28 mouse cellular contexts compared by ENCODE assay signal in genomic region chr10:29590187-29590586, GRCm38 (mm10). TPM values are rescaled to one million over a fixed set of nuclear protein-coding genes. Genes with fewer than 3 reads are reported as not detected.
"Had no signal": no experiment of that assay in that cellular context is flagged by ENCODE, and none has a peak within 500 bp of the region (broad histone marks: within the 10 kb centered on the region; RNA-seq: fewer than 3 reads in every experiment).

No protein-coding gene starts in this region.

- H3K9ac ChIP-seq: heart, embryonic 12.5 days; hindbrain, embryonic 12.5 days; hindbrain, embryonic 15.5 days; kidney, embryonic 15.5 days; limb, embryonic 13.5 days; limb, embryonic 15.5 days; liver, embryonic 12.5 days; liver, embryonic 14.5 days had no signal

- H3K36me3 ChIP-seq: heart, embryonic 10.5 days; heart, embryonic 12.5 days; hindbrain, embryonic 10.5 days; hindbrain, embryonic 12.5 days; hindbrain, embryonic 15.5 days; kidney, embryonic 15.5 days; limb, embryonic 13.5 days; limb, embryonic 15.5 days; liver, embryonic 12.5 days had no signal

- H3K27me3 ChIP-seq: heart, embryonic 12.5 days; hindbrain, embryonic 12.5 days; hindbrain, embryonic 15.5 days; kidney, embryonic 15.5 days; limb, embryonic 13.5 days; limb, embryonic 15.5 days; liver, embryonic 12.5 days had no signal

- H3K9me3 ChIP-seq: heart, embryonic 10.5 days; heart, embryonic 12.5 days; hindbrain, embryonic 10.5 days; hindbrain, embryonic 12.5 days; hindbrain, embryonic 15.5 days; kidney, embryonic 15.5 days; limb, embryonic 13.5 days; limb, embryonic 15.5 days; liver, embryonic 12.5 days had no signal

- H3K4me3 ChIP-seq: gastrocnemius, adult 2 months; heart, embryonic 10.5 days; heart, embryonic 12.5 days; hindbrain, embryonic 10.5 days; hindbrain, embryonic 12.5 days; hindbrain, embryonic 15.5 days; kidney, embryonic 15.5 days; limb, embryonic 13.5 days; limb, embryonic 15.5 days; liver, embryonic 12.5 days had no signal

- ATAC-seq: hindbrain, postnatal 0 days; intestine, embryonic 16.5 days; liver, embryonic 12.5 days had no signal

- H3K4me2 ChIP-seq: heart, embryonic 12.5 days; hindbrain, embryonic 12.5 days; hindbrain, embryonic 15.5 days; kidney, embryonic 15.5 days; limb, embryonic 13.5 days; limb, embryonic 15.5 days; liver, embryonic 12.5 days had no signal

- H3K4me1 ChIP-seq: heart, embryonic 10.5 days; heart, embryonic 12.5 days; hindbrain, embryonic 10.5 days; hindbrain, embryonic 12.5 days; hindbrain, embryonic 15.5 days; kidney, embryonic 15.5 days; limb, embryonic 13.5 days; limb, embryonic 15.5 days; liver, embryonic 12.5 days had no signal

- DNase-seq: gastrocnemius, adult 2 months; gastrocnemius, postnatal 10 days; gastrocnemius, postnatal 25 days; heart, adult 18-20 months; heart, postnatal 10 days; heart, postnatal 4 days; kidney, adult 11 months; kidney, adult 2 months; kidney, adult 9 months; kidney, postnatal 14 days; kidney, postnatal 36 days; layer of hippocampus, adult 9-11 months; layer of hippocampus, postnatal 36 days; left cerebral cortex, postnatal 4 days had no signal

- H3K27ac ChIP-seq: gastrocnemius, adult 2 months; heart, embryonic 10.5 days; hindbrain, embryonic 10.5 days; hindbrain, embryonic 12.5 days; hindbrain, embryonic 15.5 days; hindbrain, postnatal 0 days; kidney, embryonic 15.5 days; kidney, postnatal 0 days; limb, embryonic 13.5 days; limb, embryonic 15.5 days; liver, embryonic 12.5 days; liver, embryonic 14.5 days had no signal

RNA-seq across cellular contexts. Expression of gene Rspo3, which starts 54.5 kb away (rescaled TPM):
- total RNA-seq: granulocyte monocyte progenitor cell, adult 5-6 weeks had no signal
